Mouse (Mus musculus) heart, postnatal 4 days (tissue): ENCODE measurements around the gene S1pr3. TPM values are rescaled to one million over a fixed set of nuclear protein-coding genes. Genes with fewer than 3 reads are reported as not detected.

Experiments used
- DNase-seq: peaks from one replicate; pipeline ENCODE4 v3.0.0; 2021
- total RNA-seq, 2 experiments: library from RNA; stranded (reverse); gene quantifications; 2 replicates each; pipeline ENCODE4 v1.2.3; 2021

S1pr3 gene
- 10 to 100 TPM; 22.9 to 23.2 TPM for total RNA-seq

DNA sequence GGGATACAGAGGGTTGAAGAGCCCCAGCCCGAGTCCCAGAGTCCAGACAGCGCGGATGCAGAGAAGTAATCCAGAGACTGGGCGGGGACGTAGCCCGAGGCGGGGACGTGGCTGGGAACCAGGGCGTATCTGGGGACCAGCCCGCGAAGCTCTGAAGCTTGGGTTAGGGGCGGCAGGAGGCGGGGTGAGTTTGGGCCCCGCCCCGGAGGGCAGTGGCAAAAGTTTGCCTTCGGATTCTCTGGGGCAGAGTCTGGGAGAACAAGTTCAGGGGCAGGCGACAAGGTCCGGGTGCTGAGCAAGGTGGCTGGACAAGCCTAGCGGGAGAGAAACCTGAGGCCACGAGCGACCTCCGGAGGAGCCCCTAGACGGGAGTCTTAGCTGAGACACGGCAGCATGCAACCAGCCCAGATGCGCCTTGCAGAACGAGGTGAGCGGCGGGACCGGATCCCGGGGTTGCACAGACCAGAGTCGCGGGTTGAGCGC is at the start of gene S1pr3:
S1pr3 (plus strand) TSS at position 121 of the 483 bp plus-strand sequence.
- peak; percentile 75 for DNase-seq

- no peak for DNase-seq
Observed at GRCm38 (mm10) chr13:51360441-51360962, 47.9 kb upstream of the S1pr3 start.

DNA sequence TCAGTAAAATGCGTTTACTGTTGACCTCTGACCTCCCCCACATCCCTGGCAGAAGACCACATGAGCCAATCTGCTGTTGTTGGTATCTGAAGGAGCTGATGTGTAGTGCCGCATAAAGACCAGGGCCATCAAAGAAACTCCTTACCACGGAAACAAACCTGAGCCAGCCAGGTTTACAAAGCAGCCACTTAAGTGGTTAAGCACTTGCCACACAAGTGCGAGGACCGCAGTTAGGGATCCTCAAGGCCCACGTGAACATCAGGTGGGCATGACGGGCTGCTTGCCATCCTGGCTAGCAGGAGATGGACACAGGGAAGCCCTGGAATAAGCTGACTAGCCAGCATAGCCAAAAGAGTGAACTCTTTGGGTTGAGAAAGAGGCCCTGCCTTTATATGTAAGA is 45.0 kb upstream of the S1pr3 start:
- no peak for DNase-seq

GRCm38 (mm10) chr13:51363985-51364384 is 44.5 kb upstream of the S1pr3 start:
- DNase-seq, result no peak

GRCm38 (mm10) chr13:51365191-51365590 is 43.2 kb upstream of the S1pr3 start:
- DNase-seq, result no peak

- no peak for DNase-seq
Observed at GRCm38 (mm10) chr13:51368346-51368745, 40.1 kb upstream of the S1pr3 start.

DNA sequence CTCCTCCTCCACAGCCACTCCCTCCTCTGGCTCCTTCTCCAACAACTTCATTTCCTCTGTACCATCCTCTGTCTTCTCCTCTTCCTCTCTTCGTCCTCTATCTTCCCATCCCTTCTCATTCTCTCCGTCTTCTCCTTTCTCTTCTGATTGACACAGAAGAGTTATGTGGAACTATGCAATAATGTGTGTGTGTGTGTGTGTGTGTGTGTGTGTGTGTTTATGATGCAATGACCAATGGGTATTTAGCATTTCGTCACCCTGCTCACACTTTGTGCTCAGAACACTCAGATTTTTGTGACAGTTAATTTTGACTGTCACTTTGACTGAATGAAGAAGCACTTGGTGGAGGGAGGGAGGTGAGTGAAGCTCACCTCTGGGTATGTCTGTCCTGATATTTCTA is 39.1 kb upstream of the S1pr3 start:
- no peak for DNase-seq

DNA sequence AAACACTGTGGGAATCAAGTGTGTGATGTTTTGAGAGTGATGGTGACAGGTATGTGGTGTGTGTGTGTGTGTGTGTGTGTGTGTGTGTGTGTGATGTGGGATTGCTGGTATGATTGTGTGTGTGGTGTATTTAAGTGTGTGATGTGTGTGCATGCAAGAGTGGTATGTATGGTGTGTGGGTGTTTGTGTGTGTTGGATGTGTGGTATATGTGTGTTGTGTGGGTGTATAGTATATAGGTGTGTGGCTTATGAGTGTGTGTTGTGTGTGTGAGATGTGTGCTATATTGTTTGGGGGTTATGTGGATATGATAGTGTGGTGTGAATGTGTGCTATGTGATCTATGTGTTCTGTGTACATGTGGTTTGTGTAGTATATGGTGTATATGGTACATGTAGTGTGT is 35.4 kb upstream of the S1pr3 start:
- no peak for DNase-seq

GRCm38 (mm10) chr13:51374026-51374807 is 34.2 kb upstream of the S1pr3 start:
- peak; percentile 40 for DNase-seq

DNA sequence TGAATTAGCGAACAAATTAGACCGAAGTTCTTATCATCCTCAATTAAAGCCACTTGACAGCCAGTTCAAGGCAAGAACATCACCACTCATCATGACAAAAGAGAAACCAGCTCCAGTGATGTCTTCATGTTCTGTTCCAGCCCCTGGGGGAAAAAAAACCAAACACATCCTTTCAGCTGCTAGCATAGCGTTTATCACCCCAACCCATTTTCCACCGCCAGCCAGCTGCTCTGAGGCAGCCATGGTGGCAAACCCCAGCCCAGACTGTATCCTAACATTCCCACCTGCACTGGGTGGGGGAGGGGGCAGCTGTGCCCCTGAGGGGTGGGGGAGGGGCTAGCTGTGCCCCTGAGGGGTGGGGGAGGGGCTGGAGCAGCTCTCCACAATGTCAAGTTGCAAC is 30.3 kb upstream of the S1pr3 start:
- DNase-seq, result no peak

- peak; percentile 20 for DNase-seq
Observed at GRCm38 (mm10) chr13:51379596-51379995, 28.8 kb upstream of the S1pr3 start.

GRCm38 (mm10) chr13:51381498-51381897 is 26.9 kb upstream of the S1pr3 start:
- no peak for DNase-seq

DNA sequence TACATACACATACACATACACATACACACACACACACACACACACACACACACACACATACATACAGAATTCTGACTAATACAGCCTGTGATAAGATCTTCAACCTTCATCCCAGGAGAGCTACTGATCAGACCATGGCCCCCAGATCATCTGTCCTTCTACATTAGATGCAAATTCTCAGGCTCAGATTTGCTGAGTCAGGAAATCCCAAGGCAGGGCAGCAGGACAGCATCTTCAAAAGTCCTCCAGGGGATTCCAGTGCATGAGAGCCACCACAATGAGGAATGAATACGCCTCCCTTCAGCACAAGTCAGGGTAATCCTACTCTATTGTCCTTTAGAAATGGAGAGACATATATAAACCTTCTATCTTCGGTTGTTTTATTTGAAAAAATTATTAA is 23.5 kb upstream of the S1pr3 start:
- no peak for DNase-seq

DNA sequence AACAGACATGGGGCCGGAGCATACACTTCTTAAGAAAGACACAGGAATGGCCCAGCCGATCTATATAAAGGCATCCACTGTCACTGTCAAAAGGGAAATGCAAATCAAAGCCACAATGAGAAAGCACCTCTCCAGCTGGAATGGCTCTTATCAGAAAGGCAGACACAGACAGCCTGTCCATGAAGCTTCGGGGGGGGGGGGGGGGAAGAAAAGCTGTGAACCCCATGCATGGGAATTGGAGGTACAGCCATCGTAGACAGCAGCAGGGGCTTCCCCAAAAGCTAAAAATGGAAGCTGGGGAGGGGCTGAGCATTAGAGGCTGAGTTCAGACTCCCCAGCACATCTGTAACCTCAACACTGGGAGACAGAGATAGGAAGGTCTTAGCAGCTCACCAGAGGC is 20.5 kb upstream of the S1pr3 start:
- DNase-seq, result no peak

GRCm38 (mm10) chr13:51390398-51390797 is 18.0 kb upstream of the S1pr3 start:
- no peak for DNase-seq

DNA sequence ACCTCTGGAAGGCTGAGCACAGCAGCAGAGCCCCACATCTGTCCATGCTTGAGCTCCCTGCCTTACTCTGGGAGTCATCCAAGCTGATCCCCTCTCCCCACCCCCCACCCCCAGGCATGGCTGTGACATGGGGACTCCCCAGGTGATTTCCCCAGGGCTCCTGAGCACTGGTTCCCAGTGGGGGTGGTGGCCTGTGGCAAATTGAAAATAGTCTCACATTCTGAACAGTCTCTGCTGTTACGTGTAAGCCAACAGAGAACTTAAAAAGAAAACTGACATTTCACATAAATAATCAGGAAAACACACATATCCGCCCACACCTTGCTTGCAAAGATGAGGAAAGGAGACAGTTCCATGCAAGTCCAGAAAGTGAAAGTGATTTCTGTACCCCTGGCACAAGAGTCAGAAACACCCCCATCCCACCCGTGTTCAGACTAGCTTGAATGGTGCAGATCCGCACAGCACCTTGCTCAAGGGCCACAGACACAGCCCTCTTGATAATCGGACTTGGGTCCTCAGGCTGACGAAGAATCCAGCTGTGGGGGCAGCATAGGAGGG is 17.0 kb upstream of the S1pr3 start:
- no peak for DNase-seq

- DNase-seq, result no peak
Observed at GRCm38 (mm10) chr13:51392256-51392655, 16.2 kb upstream of the S1pr3 start.

DNA sequence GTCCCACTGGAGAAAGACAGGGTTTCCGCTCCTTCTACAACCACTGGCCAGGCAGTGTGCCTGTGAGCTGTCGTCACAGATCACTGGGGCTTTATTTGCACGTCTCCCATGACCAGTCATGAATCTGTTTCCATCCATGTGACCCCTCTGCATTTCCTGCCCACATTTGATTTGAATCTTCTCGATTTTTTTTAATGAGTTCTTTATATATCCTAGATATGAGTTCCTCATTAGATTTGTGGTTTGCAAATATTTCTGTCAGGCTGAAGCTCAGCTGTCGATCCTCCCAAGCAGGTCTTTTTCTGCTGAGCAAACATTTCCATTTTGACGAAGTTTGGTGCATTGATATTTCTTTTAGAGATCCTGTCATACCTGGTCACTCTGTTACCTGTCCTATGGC is 10.6 kb upstream of the S1pr3 start:
- no peak for DNase-seq

DNA sequence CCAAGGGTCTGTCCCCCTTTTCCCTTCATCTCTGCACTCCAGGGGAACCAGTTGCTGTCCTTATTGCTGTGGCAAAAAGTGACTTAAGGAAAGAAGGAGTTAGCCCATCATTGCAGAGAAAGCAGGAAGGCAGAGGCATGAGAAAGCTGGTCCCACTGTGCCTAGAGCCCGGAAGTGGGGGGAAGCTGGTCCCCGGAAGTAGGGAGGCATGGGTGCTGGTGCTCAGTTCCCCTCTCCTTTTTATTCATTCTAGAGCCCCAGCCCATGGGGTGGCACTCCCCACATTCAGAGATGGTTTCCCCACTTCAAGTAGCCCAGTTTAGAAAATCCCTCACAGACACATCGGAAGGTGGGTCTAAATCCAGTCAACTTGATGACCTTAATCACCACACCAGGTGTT is 8.9 kb upstream of the S1pr3 start:
- DNase-seq, result no peak

GRCm38 (mm10) chr13:51400186-51400719 is 8.2 kb upstream of the S1pr3 start:
- DNase-seq, result peak; percentile 26

GRCm38 (mm10) chr13:51400736-51401501 is 7.5 kb upstream of the S1pr3 start:
- peak; percentile 46 for DNase-seq

DNA sequence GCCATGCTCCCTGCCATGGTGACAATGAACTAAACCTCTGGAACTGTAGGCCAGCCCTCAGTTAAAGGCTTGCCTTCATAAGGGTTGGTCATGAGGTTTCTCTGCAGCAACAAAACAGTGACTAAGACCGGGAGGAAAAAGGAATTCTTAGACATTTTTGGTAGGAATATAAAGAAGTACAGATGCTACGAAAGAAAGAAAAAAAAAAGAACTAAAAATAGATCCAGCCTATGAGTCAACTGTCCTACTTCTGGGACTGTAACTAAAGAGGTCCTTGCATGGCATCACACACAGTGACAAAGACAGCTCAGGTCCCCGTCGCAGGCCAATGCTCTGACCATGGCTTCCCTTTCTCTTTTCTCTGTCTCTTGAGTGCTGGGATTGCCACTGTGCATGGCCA is 3.9 kb upstream of the S1pr3 start:
- no peak for DNase-seq
